Mouse (Mus musculus): Measurements from ENCODE around the gene Alk. TPM values are rescaled to one million over a fixed set of nuclear protein-coding genes. Genes with fewer than 3 reads are reported as not detected.

Alk gene
- polyA plus RNA-seq, 1 experiment: not detected

DNA sequence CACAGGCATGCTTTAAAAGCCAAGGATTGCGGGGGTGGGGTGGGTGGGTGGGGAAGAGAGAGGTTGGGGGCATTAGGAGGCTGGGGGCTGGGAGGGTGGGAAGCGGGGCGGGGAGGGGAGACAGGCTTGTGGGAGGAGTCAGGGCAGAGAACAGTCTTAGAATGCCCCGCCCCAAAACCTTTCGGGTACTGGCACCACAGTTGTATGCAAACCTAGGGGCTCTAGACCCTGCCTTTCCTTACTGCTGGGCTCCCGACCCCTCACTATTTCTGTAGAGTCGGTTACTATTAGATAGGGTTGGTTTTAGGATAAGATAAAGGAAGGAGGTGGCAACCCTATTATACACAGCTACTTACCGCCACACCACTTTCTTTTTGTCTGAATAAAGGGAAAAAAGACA, 617.4 kb downstream of the Alk start:
- H3K79me2 ChIP-seq (ENCODE audit: control insufficient read depth, insufficient read depth): no peaks in the 10 kb centered on the region
- TF ChIP-seq MYOG (IDR thresholded peaks at IDR 0.05; ENCODE audit: control insufficient read depth, extremely low read depth, insufficient read length): no peak
- TF ChIP-seq USF1 (IDR thresholded peaks at IDR 0.05; ENCODE audit: low read depth): no peak
- no peak for TF ChIP-seq CEBPB (IDR thresholded peaks at IDR 0.05; ENCODE audit: low read depth)
- TF ChIP-seq MAX (IDR thresholded peaks at IDR 0.05): no peak
- no peak for TF ChIP-seq MYOD1 (IDR thresholded peaks at IDR 0.05; ENCODE audit: control insufficient read depth, insufficient read length, low read depth)
- no peak for TF ChIP-seq CTCF (IDR thresholded peaks at IDR 0.05; ENCODE audit: control insufficient read depth, insufficient read depth, insufficient read length)
- no peak for TF ChIP-seq FOSL1 (IDR thresholded peaks at IDR 0.05; ENCODE audit: insufficient read depth, low read length, poor library complexity, severe bottlenecking)
- H3K27me3 ChIP-seq (ENCODE audit: control insufficient read depth, insufficient read depth, insufficient read length): no peaks in the 10 kb centered on the region
- H3K36me3 ChIP-seq (ENCODE audit: control insufficient read depth, insufficient read depth): no peaks in the 10 kb centered on the region
- no peak overlapping the region for H3ac ChIP-seq (ENCODE audit: control insufficient read depth, insufficient read length, low read depth)
- H3K4me3 ChIP-seq (ENCODE audit: insufficient read depth, poor library complexity, severe bottlenecking): no peak overlapping the region
- no peaks in the 10 kb centered on the region for H3K79me3 ChIP-seq (ENCODE audit: low read depth)

DNA sequence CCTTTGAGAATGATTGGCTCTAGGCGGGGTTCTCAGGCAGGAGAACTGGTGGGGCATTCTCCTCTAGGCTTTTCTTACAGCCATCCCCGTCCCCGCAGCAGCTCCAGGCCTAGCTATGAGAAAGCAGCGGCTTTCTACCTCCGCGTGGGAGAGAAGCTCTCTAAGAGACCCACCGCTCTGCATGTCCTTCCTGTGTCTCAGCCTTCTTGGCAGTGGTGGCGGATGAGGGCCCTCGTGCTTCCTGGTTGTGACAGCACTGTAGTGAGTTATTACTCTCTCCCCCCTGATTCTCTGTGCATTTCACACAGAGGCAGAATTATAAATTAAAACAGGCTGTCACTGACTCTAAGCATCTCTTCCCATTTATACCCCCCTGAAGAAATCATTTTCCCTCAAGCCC, 618.0 kb downstream of the Alk start:
- H3ac ChIP-seq (ENCODE audit: control insufficient read depth, insufficient read length, low read depth): no peak overlapping the region
- H3K27me3 ChIP-seq (ENCODE audit: control insufficient read depth, insufficient read depth, insufficient read length): no peaks in the 10 kb centered on the region
- no peaks in the 10 kb centered on the region for H3K79me2 ChIP-seq (ENCODE audit: control insufficient read depth, insufficient read depth)
- H3K4me3 ChIP-seq (ENCODE audit: insufficient read depth, poor library complexity, severe bottlenecking): no peak overlapping the region
- H3K79me3 ChIP-seq (ENCODE audit: low read depth): no peaks in the 10 kb centered on the region
- no peaks in the 10 kb centered on the region for H3K36me3 ChIP-seq (ENCODE audit: control insufficient read depth, insufficient read depth)
- no peak for TF ChIP-seq FOSL1 (IDR thresholded peaks at IDR 0.05; ENCODE audit: insufficient read depth, low read length, poor library complexity, severe bottlenecking)
- TF ChIP-seq CTCF (IDR thresholded peaks at IDR 0.05; ENCODE audit: control insufficient read depth, insufficient read depth, insufficient read length): no peak
- TF ChIP-seq MYOD1 (IDR thresholded peaks at IDR 0.05; ENCODE audit: control insufficient read depth, insufficient read length, low read depth): no peak
- TF ChIP-seq MYOG (IDR thresholded peaks at IDR 0.05; ENCODE audit: control insufficient read depth, extremely low read depth, insufficient read length): no peak
- TF ChIP-seq MAX (IDR thresholded peaks at IDR 0.05): no peak
- no peak for TF ChIP-seq CEBPB (IDR thresholded peaks at IDR 0.05; ENCODE audit: low read depth)
- TF ChIP-seq USF1 (IDR thresholded peaks at IDR 0.05; ENCODE audit: low read depth): no peak

DNA sequence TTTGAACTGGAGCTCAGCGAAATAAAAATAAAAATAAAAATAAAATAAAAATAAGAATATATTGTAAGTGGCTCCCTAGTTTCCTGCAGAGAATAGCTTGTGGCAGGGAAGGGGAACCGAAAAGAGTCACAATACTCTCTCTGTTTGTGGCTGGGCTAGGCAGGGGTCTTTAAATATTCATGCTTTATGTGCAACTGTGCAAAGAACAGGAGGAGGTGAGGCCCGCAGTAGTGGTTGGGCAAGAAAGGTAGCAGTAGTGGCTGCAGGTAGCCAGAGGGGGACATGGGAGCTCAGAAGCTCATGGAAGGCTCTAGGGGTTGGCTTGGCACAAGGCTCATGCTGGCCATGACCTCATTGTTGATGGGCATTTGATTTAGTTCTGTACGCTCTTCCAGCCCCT, 623.2 kb downstream of the Alk start:
- Histone ChIP-seq H3K4me3 (ENCODE audit: insufficient read depth, poor library complexity, severe bottlenecking) (no peak overlapping the region), H3K36me3 (ENCODE audit: control insufficient read depth, insufficient read depth) (no peaks in the 10 kb centered on the region), H3K79me2 (ENCODE audit: control insufficient read depth, insufficient read depth) (no peaks in the 10 kb centered on the region), H3K27me3 (ENCODE audit: control insufficient read depth, insufficient read depth, insufficient read length) (no peaks in the 10 kb centered on the region), H3ac (ENCODE audit: control insufficient read depth, insufficient read length, low read depth) (no peak overlapping the region), H3K79me3 (ENCODE audit: low read depth) (no peaks in the 10 kb centered on the region)
- TF ChIP-seq USF1 (IDR thresholded peaks at IDR 0.05; ENCODE audit: low read depth): no peak
- no peak for TF ChIP-seq CEBPB (IDR thresholded peaks at IDR 0.05; ENCODE audit: low read depth)
- TF ChIP-seq MAX (IDR thresholded peaks at IDR 0.05): no peak
- TF ChIP-seq CTCF (IDR thresholded peaks at IDR 0.05; ENCODE audit: control insufficient read depth, insufficient read depth, insufficient read length): no peak
- no peak for TF ChIP-seq MYOD1 (IDR thresholded peaks at IDR 0.05; ENCODE audit: control insufficient read depth, insufficient read length, low read depth)
- TF ChIP-seq FOSL1 (IDR thresholded peaks at IDR 0.05; ENCODE audit: insufficient read depth, low read length, poor library complexity, severe bottlenecking): no peak
- TF ChIP-seq MYOG (IDR thresholded peaks at IDR 0.05; ENCODE audit: control insufficient read depth, extremely low read depth, insufficient read length): no peak

DNA sequence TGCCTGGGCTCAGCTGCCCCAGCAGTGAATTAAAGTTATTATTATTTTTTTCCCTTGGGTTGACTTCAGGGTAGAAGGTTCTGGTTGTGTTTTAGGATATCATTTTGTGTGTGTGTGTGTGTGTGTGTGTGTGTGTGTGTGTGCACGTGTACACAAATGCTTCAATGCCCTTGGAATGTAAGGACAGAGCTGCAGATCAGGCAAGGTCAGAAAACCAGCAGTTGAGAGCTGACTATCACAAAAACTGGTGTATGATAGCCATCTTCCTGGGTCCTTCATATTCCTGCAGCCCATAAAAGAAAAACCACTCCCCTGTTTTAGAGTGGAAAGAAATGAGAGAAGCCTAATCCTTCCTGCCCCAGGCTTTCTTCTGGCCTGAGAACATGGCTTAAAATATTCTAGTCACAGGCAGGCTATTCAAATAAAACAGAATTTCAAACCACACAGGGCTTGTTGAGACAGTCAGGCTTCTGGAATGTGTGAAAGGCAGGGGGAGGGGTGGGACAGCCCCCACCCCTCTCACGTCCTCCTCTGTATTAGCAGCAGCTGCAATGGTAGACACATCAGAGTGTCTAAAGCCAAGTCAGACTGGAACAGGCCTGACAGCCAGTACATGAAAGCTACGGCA, 623.8 kb downstream of the Alk start:
- Histone ChIP-seq H3K4me3 (ENCODE audit: insufficient read depth, poor library complexity, severe bottlenecking) (no peak overlapping the region), H3ac (ENCODE audit: control insufficient read depth, insufficient read length, low read depth) (no peak overlapping the region), H3K79me3 (ENCODE audit: low read depth) (no peaks in the 10 kb centered on the region), H3K79me2 (ENCODE audit: control insufficient read depth, insufficient read depth) (no peaks in the 10 kb centered on the region), H3K27me3 (ENCODE audit: control insufficient read depth, insufficient read depth, insufficient read length) (no peaks in the 10 kb centered on the region), H3K36me3 (ENCODE audit: control insufficient read depth, insufficient read depth) (no peaks in the 10 kb centered on the region)
- TF ChIP-seq MYOG (IDR thresholded peaks at IDR 0.05; ENCODE audit: control insufficient read depth, extremely low read depth, insufficient read length) (no peak), USF1 (IDR thresholded peaks at IDR 0.05; ENCODE audit: low read depth) (no peak), CEBPB (IDR thresholded peaks at IDR 0.05; ENCODE audit: low read depth) (no peak), MYOD1 (IDR thresholded peaks at IDR 0.05; ENCODE audit: control insufficient read depth, insufficient read length, low read depth) (peak; percentile 60), CTCF (IDR thresholded peaks at IDR 0.05; ENCODE audit: control insufficient read depth, insufficient read depth, insufficient read length) (no peak)

DNA sequence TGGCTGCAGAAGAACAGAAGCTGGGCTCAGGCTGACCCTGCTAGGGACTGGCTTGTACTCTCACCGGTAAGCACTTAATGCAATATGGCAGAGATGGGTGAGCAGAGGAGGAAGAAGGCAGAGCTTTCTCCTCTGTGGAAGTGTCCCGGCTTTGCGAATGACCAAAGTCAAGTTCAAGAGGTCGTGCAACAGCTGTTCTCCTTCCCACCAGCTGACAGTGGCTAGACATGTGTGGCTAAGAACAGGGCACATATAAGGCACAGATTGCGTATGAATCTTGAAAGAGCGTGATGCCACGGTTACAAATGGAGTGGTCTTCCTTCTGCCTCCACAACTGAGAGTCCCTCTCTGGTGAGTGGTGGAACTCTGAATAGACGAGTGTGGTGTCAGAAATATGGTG, 625.3 kb downstream of the Alk start:
- Histone ChIP-seq H3K27me3 (ENCODE audit: control insufficient read depth, insufficient read depth, insufficient read length) (no peaks in the 10 kb centered on the region), H3K4me3 (ENCODE audit: insufficient read depth, poor library complexity, severe bottlenecking) (no peak overlapping the region), H3K79me2 (ENCODE audit: control insufficient read depth, insufficient read depth) (no peaks in the 10 kb centered on the region), H3K36me3 (ENCODE audit: control insufficient read depth, insufficient read depth) (no peaks in the 10 kb centered on the region), H3K79me3 (ENCODE audit: low read depth) (no peaks in the 10 kb centered on the region), H3ac (ENCODE audit: control insufficient read depth, insufficient read length, low read depth) (no peak overlapping the region)
- TF ChIP-seq CEBPB (IDR thresholded peaks at IDR 0.05; ENCODE audit: low read depth) (no peak), USF1 (IDR thresholded peaks at IDR 0.05; ENCODE audit: low read depth) (no peak), MYOG (IDR thresholded peaks at IDR 0.05; ENCODE audit: control insufficient read depth, extremely low read depth, insufficient read length) (no peak), MYOD1 (IDR thresholded peaks at IDR 0.05; ENCODE audit: control insufficient read depth, insufficient read length, low read depth) (no peak), MAX (IDR thresholded peaks at IDR 0.05) (no peak), FOSL1 (IDR thresholded peaks at IDR 0.05; ENCODE audit: insufficient read depth, low read length, poor library complexity, severe bottlenecking) (no peak)

DNA sequence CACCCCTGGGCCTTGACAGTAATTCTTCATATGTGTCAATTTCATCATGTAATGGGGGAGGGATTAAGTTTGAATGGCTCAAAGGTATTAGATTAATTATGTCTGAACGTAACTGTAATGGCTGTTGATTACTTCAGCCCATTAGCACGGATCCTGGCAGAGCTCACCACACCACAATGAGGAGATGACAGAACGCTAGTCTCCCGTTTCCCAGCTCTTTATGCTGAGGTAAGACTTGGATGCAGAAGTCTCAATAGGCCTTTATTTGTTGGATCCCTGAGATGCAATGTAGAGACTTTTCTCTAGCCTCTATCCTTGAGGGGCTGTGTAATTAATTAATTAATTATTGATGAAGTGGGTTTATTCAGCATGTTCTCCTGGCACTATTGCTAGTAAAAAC, 627.8 kb downstream of the Alk start:
- TF ChIP-seq CEBPB (IDR thresholded peaks at IDR 0.05; ENCODE audit: low read depth): no peak
- TF ChIP-seq USF1 (IDR thresholded peaks at IDR 0.05; ENCODE audit: low read depth): no peak
- TF ChIP-seq CTCF (IDR thresholded peaks at IDR 0.05; ENCODE audit: control insufficient read depth, insufficient read depth, insufficient read length): no peak
- no peak for TF ChIP-seq MYOG (IDR thresholded peaks at IDR 0.05; ENCODE audit: control insufficient read depth, extremely low read depth, insufficient read length)
- no peak for TF ChIP-seq MYOD1 (IDR thresholded peaks at IDR 0.05; ENCODE audit: control insufficient read depth, insufficient read length, low read depth)
- no peak for TF ChIP-seq MAX (IDR thresholded peaks at IDR 0.05)
- no peak for TF ChIP-seq FOSL1 (IDR thresholded peaks at IDR 0.05; ENCODE audit: insufficient read depth, low read length, poor library complexity, severe bottlenecking)
- Histone ChIP-seq H3K79me2 (ENCODE audit: control insufficient read depth, insufficient read depth) (no peaks in the 10 kb centered on the region), H3K4me3 (ENCODE audit: insufficient read depth, poor library complexity, severe bottlenecking) (no peak overlapping the region), H3K79me3 (ENCODE audit: low read depth) (no peaks in the 10 kb centered on the region), H3ac (ENCODE audit: control insufficient read depth, insufficient read length, low read depth) (no peak overlapping the region), H3K36me3 (ENCODE audit: control insufficient read depth, insufficient read depth) (no peaks in the 10 kb centered on the region), H3K27me3 (ENCODE audit: control insufficient read depth, insufficient read depth, insufficient read length) (no peaks in the 10 kb centered on the region)

Measured in C2C12 (cell line).